Comparison of ENCODE assay signal across 10 mouse cellular contexts in the genomic region with DNA sequence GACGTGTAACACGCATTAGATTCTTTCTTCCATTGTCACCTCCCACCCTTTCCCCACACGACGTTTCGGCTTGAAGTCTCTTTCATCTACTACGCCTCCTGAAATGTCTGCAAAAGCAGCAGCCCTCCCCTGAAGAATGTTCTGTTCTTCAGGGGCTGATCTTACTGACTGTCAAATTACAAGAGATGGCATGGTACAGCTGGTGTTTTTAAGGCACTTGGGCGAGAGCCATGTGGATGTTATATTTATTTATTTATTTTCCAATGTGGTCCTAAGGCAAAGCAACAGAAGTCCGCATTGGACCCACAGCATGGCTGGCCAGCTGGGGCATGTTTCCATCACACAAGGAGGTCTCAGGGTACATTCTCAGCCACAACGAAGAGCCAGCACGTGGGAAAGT.
DNase-seq lines count a peak whose midpoint lies in the region; ATAC-seq lines count a peak whose summit lies in the region.
"Had no signal": no experiment of that assay in that cellular context is flagged by ENCODE, and none has a peak within 500 bp of the region (broad histone marks: within the 10 kb centered on the region; RNA-seq: fewer than 3 reads in every experiment).

No protein-coding gene starts in this region.

- peak; percentile 24 for DNase-seq in kidney, adult 11 months
- no peak for DNase-seq in kidney, adult 8-10 months
- peak; percentile 31 to 44 for DNase-seq in kidney, postnatal 25 days
- DNase-seq in lung, postnatal 10 days: peak; percentile 84
- DNase-seq in adrenal gland, adult 8-10 months: no peak
- no peak for DNase-seq in adrenal gland, adult (ENCODE audit: inconsistent age in 2 of 2, low spot score in 1 of 2)
- no peak for DNase-seq in urinary bladder, postnatal 25 days (ENCODE audit: low spot score)
- DNase-seq: liver, embryonic 13.5 days; thymus, adult 18-20 months had no signal

- ATAC-seq in frontal cortex, adult (ENCODE audit: low TSS enrichment): peak; percentile 83

Comparison
In these comparisons a context has a peak if more than half of its experiments do, and no peak if none do; other contexts are left out.
1. DNase-seq: peak in kidney, adult 11 months (single experiment), kidney, postnatal 25 days (2 of 2) and lung, postnatal 10 days (single experiment); none in kidney, adult 8-10 months (0 of 2), adrenal gland, adult 8-10 months (single experiment), adrenal gland, adult (0 of 2) and urinary bladder, postnatal 25 days (single experiment).